Mouse (Mus musculus): ENCODE data around the gene Coq10b.
"Not testable (repeated sequence)": the region's sequence is repeated elsewhere in the genome, so short reads cannot be mapped to it uniquely, and the experiment has no call there.

Gene Coq10b

DNA sequence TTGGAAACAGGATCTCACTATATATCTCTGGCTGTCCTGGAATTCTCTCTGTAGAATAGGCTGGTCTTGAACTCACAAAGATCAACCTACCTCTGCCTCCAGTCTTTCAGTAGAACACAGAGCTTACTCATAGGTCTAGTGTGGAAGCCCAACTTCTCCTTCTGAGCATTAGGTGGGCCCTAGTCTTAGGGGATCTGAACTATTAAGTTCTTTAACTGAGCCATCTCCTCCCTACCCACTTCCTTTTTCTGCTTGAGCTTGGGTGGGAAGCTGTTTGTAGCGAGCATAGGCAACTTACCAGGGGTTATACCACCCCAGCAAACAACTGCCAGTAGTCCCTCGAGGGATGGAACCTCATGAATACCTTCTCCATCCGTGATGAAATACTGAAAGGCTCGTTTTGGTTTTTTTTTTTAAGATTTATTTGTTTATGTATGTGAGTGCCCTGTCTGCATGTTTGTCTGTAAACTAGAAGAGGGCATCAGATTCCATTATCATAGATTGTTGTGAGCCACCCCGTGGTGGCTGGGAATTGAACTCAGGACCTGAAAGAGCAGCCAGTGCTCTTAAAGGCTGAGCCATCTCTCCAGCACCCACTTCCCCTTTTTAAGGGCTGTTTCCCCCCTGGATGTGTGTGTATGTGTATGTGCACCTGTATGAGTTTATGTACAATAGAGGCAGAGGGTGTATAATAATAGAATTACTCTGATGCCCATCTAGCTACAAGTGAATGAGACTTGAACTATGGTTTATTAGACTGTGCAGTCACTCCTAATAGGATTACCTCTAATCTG lies 2.9 kb downstream of the Coq10b start:
- DNase-seq (ENCODE audit: low spot score in 2 of 2), result no peak

DNA sequence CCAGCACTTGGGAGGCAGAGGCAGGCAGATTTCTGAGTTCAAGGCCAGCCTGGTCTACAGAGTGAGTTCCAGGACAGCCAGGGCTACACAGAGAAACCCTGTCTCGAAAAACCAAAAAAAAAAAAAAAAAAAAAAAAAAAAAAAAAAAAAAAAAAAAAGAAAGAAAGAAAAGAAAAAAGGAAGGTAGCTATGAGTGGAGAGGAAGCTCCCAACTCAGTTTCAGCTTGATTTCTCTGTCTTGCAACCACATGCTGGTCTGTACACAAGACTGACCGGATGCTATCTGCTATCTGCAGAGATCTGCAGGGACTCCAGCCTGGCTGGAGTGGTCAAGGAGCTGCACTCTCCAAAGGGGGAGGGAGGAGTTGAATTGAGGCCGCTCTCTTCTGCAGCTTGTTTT lies 5.8 kb downstream of the Coq10b start:
- not testable (repeated sequence) for DNase-seq (ENCODE audit: low spot score in 2 of 2)

DNA sequence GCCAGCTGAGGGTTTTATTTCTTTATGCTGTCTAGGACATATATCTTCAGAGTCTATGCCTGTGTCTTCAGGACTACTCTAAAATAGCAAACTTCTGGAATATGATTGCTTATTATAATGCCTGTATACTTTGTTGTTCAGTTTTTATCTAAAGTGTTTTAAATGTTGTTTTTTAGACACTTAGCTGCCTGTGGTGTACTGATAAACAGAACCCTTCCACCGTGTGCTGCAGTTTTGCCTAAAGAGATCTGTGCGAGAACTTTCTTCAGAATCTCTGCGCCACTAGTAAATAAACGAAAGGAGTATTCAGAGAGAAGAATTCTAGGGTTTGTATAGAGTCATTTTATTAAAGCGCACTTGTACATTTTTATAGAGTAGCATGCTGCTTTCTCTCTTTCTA lies 8.5 kb downstream of the Coq10b start:
- DNase-seq (ENCODE audit: low spot score in 2 of 2), result no peak

DNA sequence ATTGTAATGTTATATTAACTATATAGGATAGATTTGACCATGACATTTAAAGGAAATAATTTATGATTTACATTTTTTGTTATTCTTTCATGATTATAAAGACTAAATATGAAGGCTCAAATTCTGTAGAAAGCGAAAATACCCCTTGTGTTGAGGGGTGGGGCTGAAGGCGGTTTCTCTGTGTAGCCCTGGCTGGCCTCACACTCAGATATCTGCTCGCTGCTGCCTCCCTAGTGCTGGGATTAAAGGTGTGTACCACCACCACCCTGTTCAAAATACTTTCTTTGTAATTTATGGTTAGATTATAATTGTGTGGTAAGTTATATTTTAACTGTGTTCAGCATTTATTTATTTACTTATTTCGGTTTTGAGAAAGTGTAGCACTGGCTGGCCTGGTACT lies 9.2 kb downstream of the Coq10b start:
- no peak for DNase-seq (ENCODE audit: low spot score in 2 of 2)

DNA sequence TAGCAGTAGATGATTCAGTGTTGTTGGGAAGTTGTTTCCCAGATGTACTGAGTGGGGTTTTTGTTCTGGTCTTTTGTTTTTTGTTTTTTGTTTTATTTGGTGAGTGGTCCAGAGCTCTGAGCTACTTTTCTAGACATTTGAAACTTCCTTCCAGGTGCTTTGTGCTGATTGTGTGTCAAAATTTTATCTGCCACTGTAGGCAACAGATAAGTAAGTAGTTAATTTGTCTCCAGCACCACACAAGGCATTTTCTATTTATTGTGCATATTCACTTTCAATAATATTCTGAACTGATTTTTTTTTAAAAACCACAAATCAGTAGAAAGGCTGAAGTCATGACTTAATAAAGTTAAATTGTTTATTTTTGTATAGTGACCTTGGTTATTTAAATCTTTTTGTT lies 19.8 kb downstream of the Coq10b start:
- DNase-seq (ENCODE audit: low spot score in 2 of 2), result not testable (repeated sequence)

DNA sequence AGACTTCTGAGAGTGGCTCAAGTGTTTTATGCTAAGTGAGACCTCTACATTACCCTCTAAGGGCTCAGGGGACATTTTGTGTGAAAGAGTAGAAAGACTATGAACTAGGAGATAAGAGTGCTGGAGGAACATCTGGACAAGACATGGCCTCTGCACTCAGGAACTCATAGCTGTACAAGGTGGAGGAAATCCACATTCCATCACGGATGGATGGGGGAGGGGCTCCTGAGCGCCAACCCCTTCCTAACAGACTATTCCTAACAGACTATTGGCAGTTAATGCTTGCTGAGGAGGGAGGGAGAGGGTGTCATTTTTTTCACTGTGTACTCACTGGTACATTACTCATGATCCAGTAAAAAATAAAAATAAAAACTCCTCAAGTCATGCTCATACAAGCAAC lies 22.2 kb downstream of the Coq10b start:
- no peak for DNase-seq (ENCODE audit: low spot score in 2 of 2)

DNA sequence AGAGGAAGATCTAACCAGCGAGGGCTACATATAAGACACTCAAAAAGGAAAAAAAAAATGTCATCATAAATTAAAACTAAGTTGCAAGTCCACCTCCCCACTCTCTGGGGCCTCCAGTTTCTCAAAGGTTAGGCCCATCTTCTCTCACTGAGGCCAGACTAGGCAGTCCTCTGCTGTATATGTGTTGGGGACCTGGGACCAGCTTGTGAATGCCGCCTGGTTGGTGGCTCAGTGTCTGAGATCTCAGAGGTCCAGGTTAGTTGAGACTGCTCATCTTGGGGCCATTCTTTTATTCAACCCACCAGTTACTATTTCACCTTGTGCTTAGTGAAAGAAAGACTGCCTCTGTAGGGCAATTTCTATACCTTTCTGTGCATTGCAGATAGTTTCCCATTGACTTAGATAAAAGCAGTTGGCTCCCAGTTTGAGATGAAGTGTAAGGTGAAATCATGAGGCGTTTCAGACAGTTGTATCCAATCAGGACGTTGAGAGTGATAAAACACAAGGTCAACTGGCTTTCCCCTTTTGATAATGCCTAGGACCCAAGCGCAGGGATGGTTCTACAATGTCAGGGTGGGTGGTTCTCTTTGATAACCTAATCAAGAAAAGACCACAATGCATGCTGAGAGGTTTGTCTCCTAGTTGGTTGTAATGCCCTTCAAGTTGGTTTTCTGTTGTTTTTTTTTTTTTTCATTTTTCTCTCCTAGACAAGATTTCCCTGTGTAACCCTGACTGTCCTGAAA lies 23.3 kb downstream of the Coq10b start:
- DNase-seq (ENCODE audit: low spot score in 2 of 2), result no peak

DNA sequence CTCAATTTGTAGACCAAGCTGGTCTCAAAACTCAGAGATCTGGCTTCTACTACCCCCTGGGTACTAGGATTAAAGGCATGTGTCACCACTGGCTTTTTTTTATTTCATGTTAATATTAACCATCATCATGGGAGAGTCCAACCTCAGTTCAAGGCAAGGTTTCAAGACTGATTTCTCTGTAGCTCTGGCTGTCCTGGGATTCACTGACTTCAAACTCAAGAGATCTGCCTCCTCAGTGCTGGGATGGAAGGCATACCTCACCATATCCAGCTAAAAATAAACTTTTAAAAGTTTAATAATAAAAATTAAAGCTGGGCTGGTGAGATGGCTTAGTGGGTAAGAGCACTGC lies 23.8 kb downstream of the Coq10b start:
- no peak for DNase-seq (ENCODE audit: low spot score in 2 of 2)

DNA sequence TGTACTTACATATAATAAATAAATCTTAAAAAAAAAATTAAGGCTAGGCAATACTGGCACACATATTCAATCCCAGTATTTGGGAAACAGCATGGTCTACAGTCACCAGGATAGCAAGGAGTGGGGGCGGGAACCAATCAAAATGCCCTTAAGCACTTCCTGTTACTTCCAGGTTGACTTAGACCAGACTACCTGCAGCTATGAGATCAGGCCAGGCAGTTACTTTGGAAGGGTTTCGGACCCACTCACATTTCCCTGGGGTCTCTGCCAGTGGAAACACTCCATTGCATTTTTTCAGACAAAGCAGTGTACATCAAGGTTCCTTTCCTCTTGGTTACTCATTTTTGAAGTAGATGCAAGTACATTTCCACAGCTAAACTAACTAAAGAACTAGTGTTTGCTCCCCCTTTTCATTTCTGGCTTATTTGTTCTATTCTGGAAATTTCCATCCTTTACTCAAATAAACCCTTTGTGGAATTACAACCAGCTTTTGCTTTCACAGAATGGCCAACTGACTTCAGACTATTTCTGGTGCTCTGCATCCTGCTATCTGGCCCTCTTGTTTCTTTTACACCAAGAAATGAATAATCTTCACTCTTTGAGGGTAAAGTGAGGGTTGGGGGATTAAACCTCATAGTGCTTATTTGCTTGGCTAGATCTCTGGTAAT lies 24.4 kb downstream of the Coq10b start:
- no peak for DNase-seq (ENCODE audit: low spot score in 2 of 2)

DNA sequence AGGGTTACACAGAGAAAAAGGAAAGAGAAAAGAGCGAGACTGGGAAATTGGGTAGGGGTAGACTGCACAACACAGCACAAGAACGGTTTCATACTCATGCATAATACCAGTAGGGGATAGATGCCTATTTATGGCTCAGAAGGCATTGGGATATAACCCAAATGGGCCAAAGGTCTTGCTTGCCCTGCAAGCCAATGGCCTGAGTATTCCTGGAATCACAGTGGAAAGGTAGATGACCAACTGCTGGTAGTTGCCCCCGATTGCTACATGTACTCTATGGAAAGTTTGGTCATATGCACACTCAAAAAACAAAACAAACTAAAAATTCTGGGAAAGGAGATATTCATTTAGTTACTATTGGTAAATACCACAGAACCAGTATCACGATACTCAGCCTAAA lies 27.1 kb downstream of the Coq10b start:
- DNase-seq (ENCODE audit: low spot score in 2 of 2), result no peak

DNA sequence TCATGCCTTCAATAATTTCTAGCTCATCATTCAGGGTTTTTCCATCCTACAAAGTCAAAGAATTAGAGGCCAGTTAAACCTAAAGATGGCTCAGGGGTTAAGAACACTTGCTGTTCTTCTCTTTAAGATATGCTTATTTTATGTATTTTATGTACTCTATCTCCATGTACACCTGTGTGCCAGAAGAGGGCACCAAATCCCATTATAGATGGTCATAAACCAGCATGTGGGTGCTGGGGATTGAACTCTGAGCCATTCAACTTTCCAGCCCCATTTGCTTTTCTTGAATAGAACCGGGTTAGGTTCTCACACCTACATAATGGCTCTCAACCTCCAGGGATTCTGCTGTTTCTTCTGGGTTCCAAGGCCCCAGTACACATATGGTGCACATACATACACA lies 29.5 kb downstream of the Coq10b start:
- DNase-seq (ENCODE audit: low spot score in 2 of 2), result no peak

DNA sequence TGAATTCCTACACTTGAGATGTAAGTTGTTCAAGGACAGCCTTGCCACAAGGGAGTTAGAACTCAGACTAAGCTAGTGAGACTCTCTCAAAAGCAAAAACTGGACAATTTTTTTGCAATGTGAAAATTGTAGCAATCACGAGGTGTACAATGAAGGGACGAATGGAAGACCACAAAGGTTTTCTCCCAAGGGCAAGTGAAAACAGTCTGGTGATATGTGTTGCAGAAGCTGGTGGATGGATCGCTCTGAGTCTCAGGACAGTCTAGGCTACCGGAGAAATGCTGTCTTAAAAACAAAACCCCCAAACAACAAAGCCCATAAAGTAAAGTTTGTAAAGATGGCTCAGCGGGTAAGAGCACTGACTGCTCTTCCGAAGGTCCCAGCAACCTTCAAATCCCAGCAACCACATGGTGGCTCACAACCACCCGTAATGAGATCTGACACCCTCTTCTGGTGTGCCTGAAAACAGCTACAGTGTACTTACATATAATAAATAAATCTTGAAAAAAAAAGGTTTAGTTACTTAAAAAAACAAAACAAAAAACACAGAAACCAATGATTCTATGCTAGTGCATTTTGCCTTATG lies 33.3 kb downstream of the Coq10b start:
- no peak for DNase-seq (ENCODE audit: low spot score in 2 of 2)

DNA sequence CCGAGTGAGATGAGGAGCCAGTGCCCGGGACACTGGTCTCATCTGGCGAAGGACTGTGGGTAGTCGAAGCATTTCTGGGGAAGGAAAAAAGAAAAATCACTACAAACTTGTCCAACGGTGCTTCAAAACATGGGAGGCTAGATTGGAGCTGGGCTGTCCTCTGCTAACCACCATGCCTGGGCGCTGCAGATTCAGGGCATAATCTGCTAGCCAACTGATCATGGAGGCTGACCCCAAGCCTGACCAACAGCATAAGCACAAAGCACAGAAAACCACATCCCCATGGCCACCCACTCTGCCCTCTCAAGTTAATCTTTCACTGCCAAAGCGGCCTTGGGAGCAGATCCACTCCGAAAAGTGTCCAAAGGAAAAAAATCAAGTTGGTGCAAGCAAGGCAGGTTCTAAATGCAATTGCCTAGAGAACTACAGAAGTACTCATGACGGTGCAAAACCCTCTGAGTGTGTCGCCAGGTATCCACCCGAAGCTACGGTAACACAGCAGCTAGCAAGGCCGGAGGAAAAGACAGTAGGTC lies 34.4 kb downstream of the Coq10b start:
- DNase-seq (ENCODE audit: low spot score in 2 of 2), result no peak

DNA sequence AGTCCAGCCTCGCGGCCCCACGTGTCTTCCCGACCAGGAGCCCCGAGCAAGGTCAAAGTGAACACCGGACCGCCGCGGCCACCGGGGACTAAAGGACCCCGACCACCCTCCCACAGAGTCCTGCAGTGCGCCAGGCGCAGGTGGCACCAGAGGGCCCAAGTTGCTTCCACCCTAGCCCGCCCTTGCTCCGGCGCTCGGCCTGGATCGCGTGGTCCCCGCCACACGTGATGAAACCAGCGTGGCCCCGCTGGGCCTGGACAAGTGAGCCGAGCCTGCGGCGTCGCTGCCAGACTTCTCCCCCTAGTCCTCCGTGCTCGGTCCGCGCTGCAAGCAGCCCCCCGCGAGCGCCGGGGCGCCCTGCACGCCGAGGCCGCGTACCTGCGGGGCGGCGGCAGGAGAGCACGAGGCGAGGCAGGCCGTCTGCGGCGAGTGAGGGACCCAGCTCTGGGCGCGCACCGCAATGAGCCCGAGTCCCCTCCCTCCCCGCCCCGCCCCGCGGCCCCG lies 34.9 kb downstream of the Coq10b start:
- DNase-seq (ENCODE audit: low spot score in 2 of 2), result peak in 1 of 2 experiments; percentile 64

DNA sequence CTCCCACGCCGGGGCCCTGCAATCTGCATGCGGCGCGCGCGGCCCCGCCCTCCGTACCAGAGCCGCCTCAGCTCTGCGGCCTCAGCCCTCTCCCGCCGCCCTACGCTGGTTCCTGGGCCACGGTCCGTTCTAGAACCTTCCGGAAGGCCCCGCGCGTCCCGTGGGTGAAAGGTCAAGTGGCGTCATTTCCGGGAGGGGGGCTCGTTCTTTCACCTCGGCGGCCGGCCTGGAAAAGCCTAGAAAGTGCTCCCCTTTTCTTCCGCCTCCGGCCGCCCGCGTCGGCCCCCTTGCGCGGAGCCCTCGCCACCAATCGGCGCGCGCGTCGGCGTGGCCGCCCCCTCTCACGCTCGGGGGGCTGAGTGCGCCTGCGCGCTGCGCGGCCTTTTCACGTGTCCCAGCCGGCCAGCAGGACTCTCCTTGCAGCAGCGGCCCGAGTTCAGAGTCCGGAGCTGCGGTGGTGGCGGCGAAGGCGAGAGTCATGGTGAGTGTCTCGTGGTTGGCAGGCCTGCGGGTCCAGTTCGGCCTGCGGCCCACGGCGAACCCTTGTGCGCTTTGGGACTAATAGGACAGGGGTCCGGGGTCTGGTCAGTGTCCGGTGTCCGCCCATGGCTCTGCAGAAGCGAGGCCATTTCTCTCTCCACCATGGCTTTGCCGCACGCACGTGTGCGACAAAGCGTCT lies 35.5 kb downstream of the Coq10b start, which contains the start of the genes Hspe1 and Hspd1:
Gene Hspe1 (plus strand): TSS at position 201 of the 679 bp plus-strand sequence.
Gene Hspd1 (minus strand): TSS at position 312 of the 679 bp plus-strand sequence.
- peak; percentile 97 for DNase-seq (ENCODE audit: low spot score in 2 of 2)

DNA sequence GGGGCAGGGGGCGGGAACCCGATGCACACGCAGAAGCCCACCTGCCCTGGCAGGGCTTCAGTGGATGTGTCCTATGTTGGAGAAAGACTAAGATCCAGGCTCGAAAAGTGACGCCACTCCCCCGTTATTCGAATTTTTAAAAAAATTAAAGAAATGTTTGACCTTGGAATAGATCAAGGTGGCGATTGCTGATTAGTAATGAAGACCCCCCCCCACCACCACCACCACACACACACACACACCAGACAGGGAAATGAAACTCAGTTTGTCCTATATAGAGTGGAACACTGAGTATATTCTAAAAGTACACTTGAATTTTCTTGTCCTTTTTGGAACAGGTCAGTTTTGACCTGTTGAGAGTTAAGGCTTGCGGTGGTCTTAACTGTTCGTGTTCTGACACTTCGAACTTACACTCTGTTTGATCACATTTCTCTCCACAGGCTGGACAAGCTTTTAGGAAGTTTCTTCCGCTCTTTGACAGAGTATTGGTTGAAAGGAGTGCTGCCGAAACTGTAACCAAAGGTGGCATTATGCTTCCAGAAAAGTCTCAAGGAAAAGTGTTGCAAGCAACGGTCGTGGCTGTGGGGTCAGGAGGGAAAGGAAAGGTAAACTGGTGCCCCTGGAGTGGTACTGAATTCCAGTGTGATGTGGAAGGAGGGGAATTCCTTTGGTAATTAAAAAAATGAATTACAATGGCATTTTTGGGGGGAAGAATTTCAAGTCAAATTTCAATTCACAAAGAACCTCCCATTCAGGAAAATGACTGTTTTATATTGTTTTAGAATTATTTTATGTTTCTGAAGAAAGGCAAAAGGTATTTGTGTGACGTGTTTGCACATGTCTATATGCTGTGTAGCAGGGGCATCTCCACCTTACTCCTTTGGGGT lies 36.3 kb downstream of the Coq10b start:
- no peak for DNase-seq (ENCODE audit: low spot score in 2 of 2)

DNA sequence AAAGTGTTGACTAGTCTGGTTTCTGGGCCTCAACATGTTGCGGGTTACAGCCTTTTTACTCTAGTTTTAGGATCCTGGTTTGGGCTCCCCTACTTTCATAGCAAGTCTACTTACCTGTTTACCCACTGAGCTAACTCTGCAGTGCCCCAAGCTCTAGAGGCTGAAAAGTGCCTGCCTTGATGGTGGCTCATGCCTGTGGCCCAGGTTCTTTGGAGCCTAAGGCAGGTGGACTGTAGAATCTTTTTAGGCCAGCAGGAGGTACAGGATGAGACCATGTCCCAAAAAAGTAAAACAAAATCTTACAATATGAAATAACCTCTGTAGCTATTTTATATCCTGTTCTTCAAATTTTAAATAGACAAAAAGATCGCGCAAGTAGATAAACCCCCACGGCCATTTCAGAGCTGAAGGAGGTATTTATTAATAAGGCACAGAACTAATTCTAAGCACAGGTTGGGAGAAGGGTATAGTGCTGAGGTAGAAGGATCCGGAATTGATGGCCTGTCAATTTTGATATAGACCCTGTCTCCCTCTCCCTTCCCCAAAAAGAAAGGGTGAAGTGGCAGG lies 37.0 kb downstream of the Coq10b start:
- no peak for DNase-seq (ENCODE audit: low spot score in 2 of 2)

DNA sequence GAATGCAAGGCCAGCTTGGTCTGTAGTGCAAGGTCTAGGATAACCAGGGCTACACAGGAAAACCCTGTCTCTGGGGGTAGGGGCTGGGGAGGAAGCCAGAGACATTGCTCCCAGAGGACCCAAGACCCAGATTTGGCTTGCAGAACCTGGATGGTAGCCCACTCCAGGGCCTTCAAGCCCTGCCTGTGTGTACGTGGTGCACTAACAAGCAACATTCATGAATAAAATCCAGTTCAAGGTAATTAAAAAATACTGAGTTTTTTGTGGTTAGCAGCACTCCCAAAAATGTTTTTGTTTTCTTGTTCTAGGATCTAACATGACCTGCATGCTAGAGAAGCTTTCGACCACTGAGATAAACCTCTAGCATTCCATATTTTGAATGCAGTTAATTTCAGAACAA lies 39.5 kb downstream of the Coq10b start:
- DNase-seq (ENCODE audit: low spot score in 2 of 2), result no peak

DNA sequence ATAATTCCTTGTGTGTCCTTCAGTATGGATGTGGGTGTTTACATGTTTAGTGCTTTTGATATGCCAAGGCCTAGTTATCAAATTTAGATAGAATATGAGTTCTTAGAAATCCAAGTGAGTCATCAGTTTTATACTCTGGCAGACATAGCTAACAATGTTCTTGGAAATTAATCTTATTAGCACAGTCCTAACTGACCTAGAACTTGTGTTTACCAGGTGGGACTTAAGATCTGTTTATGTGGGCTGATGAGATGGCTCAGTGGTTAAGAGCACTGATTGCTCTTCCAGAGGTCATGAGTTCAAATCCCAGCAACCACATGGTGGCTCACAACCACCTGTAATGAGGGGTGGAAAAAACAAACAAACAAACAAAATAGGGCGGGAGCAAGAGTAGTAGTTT lies 39.9 kb downstream of the Coq10b start:
- no peak for DNase-seq (ENCODE audit: low spot score in 2 of 2)

Measured in frontal cortex, postnatal 14 days (tissue).